In genomic region chrY:4152998-4153397, GRCm38 (mm10) we compare ENCODE assay signal across 7 mouse cellular contexts.
DNase-seq lines count a peak whose midpoint lies in the region.
"Not testable (repeated sequence)": the region's sequence is repeated elsewhere in the genome, so short reads cannot be mapped to it uniquely, and the experiment has no call there.

No protein-coding gene starts in this region.

- not testable (repeated sequence) for H3K27me3 ChIP-seq in splenic B cell, adult 2 months (ENCODE audit: control insufficient read depth, insufficient read depth, low read length, poor library complexity, severe bottlenecking)

- H3K36me3 ChIP-seq in splenic B cell, adult 2 months (ENCODE audit: control insufficient read depth, insufficient read depth, low read length, poor library complexity, severe bottlenecking), result not testable (repeated sequence)

- peak; percentile 39 for DNase-seq in CD4-positive, CD25-positive, alpha-beta regulatory T cell, adult 2 months (ENCODE audit: low read depth, low spot score)
- DNase-seq in MN1 (ENCODE audit: low spot score) (peak; percentile 4), adipocyte (ENCODE audit: low spot score) (peak; percentile 1)
- DNase-seq in c-Kit-positive CD71-positive TER-119-positive erythroid progenitor cells, embryonic 14.5 days (ENCODE audit: low spot score), result peak; percentile 52
- DNase-seq in induced T-regulatory cell, adult 2 months (ENCODE audit: low read depth), result peak; percentile 31
- DNase-seq in mesoderm, embryonic 11.5 days (ENCODE audit: low read depth, low spot score), result peak; percentile 19
- DNase-seq in splenic B cell, adult 2 months (ENCODE audit: low read depth, low spot score), result peak; percentile 41

Comparison
In these comparisons a context has a peak if more than half of its experiments do, and no peak if none do; other contexts are left out.
1. Peak in every context shown above with its lines: DNase-seq.
2. DNase-seq: peak in every context shown above with its lines; median percentile 52 in c-Kit-positive CD71-positive TER-119-positive erythroid progenitor cells, embryonic 14.5 days; 41 in splenic B cell, adult 2 months; 39 in CD4-positive, CD25-positive, alpha-beta regulatory T cell, adult 2 months; 31 in induced T-regulatory cell, adult 2 months; 19 in mesoderm, embryonic 11.5 days; 4 in MN1; 1 in adipocyte.